Mouse (Mus musculus) bone marrow, adult 2 months (tissue): ENCODE measurements around the gene Vars. TPM values are rescaled to one million over a fixed set of nuclear protein-coding genes. Genes with fewer than 3 reads are reported as not detected.

Experiments used
- H3K27ac ChIP-seq: fragments of 200-500 bp; 2 replicates; pipeline ENCODE4 v1.5.1; 2012; ENCODE audit warnings: low read depth, mild to moderate bottlenecking, control low read depth, inconsistent platforms, low read length; ENCODE audit not compliant: control insufficient read depth, poor library complexity, insufficient read depth
- H3K4me1 ChIP-seq: fragments of 200-500 bp; 2 replicates; pipeline ENCODE4 v1.6.1; 2011; ENCODE audit warnings: low read length; ENCODE audit not compliant: control insufficient read depth, insufficient read depth
- H3K4me3 ChIP-seq: fragments of 200-500 bp; replicated peaks from 2 replicates; pipeline ENCODE3; 2011; ENCODE audit warnings: mild to moderate bottlenecking, low read depth, low read length, control low read depth; ENCODE audit not compliant: control insufficient read depth
- CTCF ChIP-seq: fragments of 200-500 bp; IDR thresholded peaks from 2 replicates; pipeline ENCODE4 v1.5.1; 2011; ENCODE audit warnings: low read length, control low read depth; ENCODE audit not compliant: control insufficient read depth, insufficient read depth
- POLR2A ChIP-seq: fragments of 200-500 bp; IDR thresholded peaks from 2 replicates; pipeline ENCODE4 v1.6.1; 2011; ENCODE audit warnings: low read depth, mild to moderate bottlenecking, control low read depth, low read length, borderline replicate concordance; ENCODE audit not compliant: control insufficient read depth
- WGBS: fragments of 180-500 bp; shearing (Covaris S2); methylation state at CpG from one replicate; pipeline ENCODE4 v1.1.7; 2018; 5-methylcytosine and 5-hydroxymethylcytosine counted together
- polyA plus RNA-seq: library from polyadenylated mRNA; stranded (reverse); fragments of >200 nt; gene quantifications from 2 replicates; pipeline ENCODE4 v1.2.4, GENCODE M21; 2011; ENCODE audit warnings: low replicate concordance; ENCODE audit not compliant: missing spikeins, insufficient read depth, insufficient read length

The Vars gene
- polyA plus RNA-seq, 1 experiment = 158 TPM

GRCm38 (mm10) chr17:35013221-35013620, 12.4 kb downstream of the Vars start:
- Histone ChIP-seq H3K27ac (no peak overlapping the region), H3K4me1 (no peaks in the 10 kb centered on the region), H3K4me3 (no peak overlapping the region)
- WGBS = 88% methylated on average over 6 of the region's 6 CpGs
- TF ChIP-seq POLR2A (no peak), CTCF (no peak)

GRCm38 (mm10) chr17:35015296-35015695, 14.5 kb downstream of the Vars start:
- 88% methylated on average over 16 of the region's 16 CpGs for WGBS
- no peak for TF ChIP-seq CTCF
- no peak for TF ChIP-seq POLR2A
- Histone ChIP-seq H3K4me1 (no peaks in the 10 kb centered on the region), H3K4me3 (no peak overlapping the region), H3K27ac (no peak overlapping the region)

- Histone ChIP-seq H3K27ac (no peak within 1 kb of the TSS), H3K4me1 (no peaks in the 10 kb centered on the region), H3K4me3 (no peak within 1 kb of the TSS)
- 40% methylated on average over 12 of the region's 12 CpGs for WGBS
- TF ChIP-seq POLR2A = no peak
- no peak for TF ChIP-seq CTCF
Measured at GRCm38 (mm10) chr17:35016376-35016775, 15.6 kb downstream of the Vars start, which contains the start of gene Vwa7. Gene Vwa7, plus strand, starts transcription at chr17:35016579.

GRCm38 (mm10) chr17:35016791-35017705, 16.3 kb downstream of the Vars start:
- H3K4me3 ChIP-seq = no peak overlapping the region
- H3K4me1 ChIP-seq = no peaks in the 10 kb centered on the region
- H3K27ac ChIP-seq = no peak overlapping the region
- WGBS = 66% methylated on average over 10 of the region's 10 CpGs
- TF ChIP-seq POLR2A (no peak), CTCF (no peak)

GRCm38 (mm10) chr17:35017706-35018030, 16.9 kb downstream of the Vars start:
- H3K27ac ChIP-seq = no peak overlapping the region
- 46% methylated on average over 14 of the region's 14 CpGs for WGBS
- TF ChIP-seq POLR2A (no peak), CTCF (no peak)
- H3K4me1 ChIP-seq = no peaks in the 10 kb centered on the region
- no peak overlapping the region for H3K4me3 ChIP-seq

GRCm38 (mm10) chr17:35018171-35018570, 17.4 kb downstream of the Vars start:
- no peak overlapping the region for H3K27ac ChIP-seq
- H3K4me1 ChIP-seq = no peaks in the 10 kb centered on the region; the same call in 1 of the 2 replicates
- 82% methylated on average over 3 of the region's 3 CpGs for WGBS
- TF ChIP-seq CTCF (no peak), POLR2A (no peak)
- H3K4me3 ChIP-seq = no peak overlapping the region

- TF ChIP-seq CTCF = no peak
- no peak for TF ChIP-seq POLR2A
- 91% methylated on average over 11 of the region's 11 CpGs for WGBS
- H3K4me3 ChIP-seq = no peak overlapping the region
- peaks cover 2% of the 10 kb centered on the region for H3K4me1 ChIP-seq
- H3K27ac ChIP-seq = no peak overlapping the region
Measured at GRCm38 (mm10) chr17:35019894-35020293, 19.1 kb downstream of the Vars start.

- peaks cover 2% of the 10 kb centered on the region for H3K4me1 ChIP-seq
- no peak overlapping the region for H3K27ac ChIP-seq
- no peak overlapping the region for H3K4me3 ChIP-seq
- TF ChIP-seq POLR2A = no peak
- no peak for TF ChIP-seq CTCF
- 90% methylated on average over 8 of the region's 8 CpGs for WGBS
Measured at GRCm38 (mm10) chr17:35020551-35020950, 19.8 kb downstream of the Vars start.

GRCm38 (mm10) chr17:35021163-35021808, 20.5 kb downstream of the Vars start:
- H3K4me3 ChIP-seq = no peak overlapping the region
- H3K4me1 ChIP-seq = peaks cover 2% of the 10 kb centered on the region
- TF ChIP-seq CTCF (peak; percentile 99), POLR2A (no peak)
- H3K27ac ChIP-seq = no peak overlapping the region
- 20% methylated on average over 17 of the region's 17 CpGs for WGBS
